Mouse (Mus musculus) layer of hippocampus, postnatal 36 days (tissue): ENCODE data around the gene Pirb. TPM values are rescaled to one million over a fixed set of nuclear protein-coding genes. Genes with fewer than 3 reads are reported as not detected.

Experiments
- DNase-seq, 2 experiments: peaks; one replicate each; pipeline ENCODE4 v3.0.0; 2022
- total RNA-seq, 2 experiments: library from RNA; stranded (reverse); gene quantifications; 2 replicates each; pipeline ENCODE4 v1.2.3; 2021

The Pirb gene
- total RNA-seq, 2 experiments from 2014 or later: 0.12 to 0.15 TPM

- no peak for DNase-seq
Observed at GRCm38 (mm10) chr7:3692382-3692986, 27.7 kb downstream of the Pirb start, which contains the start of gene Tsen34. TSS of gene Tsen34 (plus strand) at chr7:3692863.

DNA sequence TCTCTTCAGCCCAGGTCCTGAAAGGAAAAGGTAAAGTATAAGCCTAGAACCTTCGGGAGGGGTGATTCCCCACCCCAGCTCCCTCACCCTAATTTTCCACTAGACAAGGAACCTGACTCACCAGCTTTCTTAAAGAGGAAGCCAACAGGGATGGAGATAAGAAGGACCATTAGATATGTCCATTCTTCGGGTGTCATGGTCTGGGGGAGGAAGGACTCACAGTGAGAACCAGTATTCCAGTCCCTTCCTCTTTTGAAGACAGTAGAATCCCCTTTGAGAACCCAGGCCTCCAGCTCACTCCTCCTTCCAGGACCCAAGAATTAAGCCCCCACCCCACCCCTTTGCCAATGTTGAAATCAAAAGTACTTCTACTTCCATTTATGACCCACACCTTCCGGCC, 28.3 kb downstream of the Pirb start:
- no peak for DNase-seq

DNA sequence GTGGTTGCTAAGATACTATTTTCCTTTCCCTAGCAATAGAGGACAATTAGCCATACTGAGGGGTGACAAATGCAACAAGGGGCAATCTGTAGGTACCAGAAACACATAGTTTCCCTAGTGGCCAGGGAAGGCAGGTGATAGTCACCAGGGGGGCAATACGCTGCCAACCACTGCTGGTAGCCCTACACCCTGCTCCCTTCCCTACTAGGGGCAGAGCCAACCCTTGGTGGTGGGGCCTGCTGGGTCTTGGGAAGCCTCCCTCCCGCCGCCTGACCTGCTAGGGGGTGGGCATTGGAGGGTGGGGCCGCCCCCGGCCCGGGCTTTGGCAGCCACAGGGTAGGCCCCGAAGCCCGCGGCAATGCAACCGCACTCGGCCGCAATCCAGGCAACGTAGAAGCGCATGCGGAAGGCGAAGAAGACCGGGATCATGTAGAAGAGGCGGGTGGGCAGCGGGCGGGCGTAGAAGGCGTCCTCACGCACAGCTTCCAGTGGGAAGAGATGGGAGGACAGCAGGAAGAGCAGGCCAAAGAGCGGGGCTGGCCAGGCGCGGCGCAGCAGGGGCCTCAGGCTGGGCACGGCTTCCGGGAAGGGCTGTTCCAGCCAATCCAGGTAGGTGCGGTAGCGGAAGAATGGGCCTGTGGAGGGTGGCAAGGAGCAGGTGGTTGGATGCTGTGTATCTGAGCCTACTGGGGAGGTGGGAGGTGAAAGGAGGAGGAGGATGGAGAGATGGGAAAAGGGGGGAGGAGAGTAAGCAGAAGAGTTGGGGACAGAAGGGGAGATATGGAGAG, 34.6 kb downstream of the Pirb start:
- no peak for DNase-seq

DNA sequence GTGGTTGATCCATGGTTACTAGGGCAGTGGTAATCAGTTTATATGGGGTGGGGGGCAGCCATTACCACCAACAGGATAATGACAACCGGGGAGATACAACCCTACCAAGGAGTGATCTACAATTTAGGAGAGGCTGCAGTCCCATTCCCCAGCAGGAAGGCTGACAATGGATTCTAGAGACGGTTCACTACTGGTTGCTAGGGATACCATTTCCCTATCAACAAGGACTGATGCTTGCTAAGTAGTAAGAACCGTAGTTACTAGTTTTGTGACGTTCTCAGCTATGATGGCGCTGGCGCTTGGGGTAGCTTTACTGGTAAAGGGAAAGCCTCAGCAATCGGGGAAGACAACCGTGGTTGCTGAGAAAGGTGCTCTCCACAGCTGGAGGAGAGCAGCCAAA, 35.5 kb downstream of the Pirb start:
- no peak for DNase-seq

GRCm38 (mm10) chr7:3683908-3684550, 36.2 kb downstream of the Pirb start:
- DNase-seq: no peak

- no peak for DNase-seq
Observed at GRCm38 (mm10) chr7:3677342-3677741, 42.8 kb downstream of the Pirb start, which contains the start of gene Tmc4. TSS of gene Tmc4 (minus strand) at chr7:3677553.

DNA sequence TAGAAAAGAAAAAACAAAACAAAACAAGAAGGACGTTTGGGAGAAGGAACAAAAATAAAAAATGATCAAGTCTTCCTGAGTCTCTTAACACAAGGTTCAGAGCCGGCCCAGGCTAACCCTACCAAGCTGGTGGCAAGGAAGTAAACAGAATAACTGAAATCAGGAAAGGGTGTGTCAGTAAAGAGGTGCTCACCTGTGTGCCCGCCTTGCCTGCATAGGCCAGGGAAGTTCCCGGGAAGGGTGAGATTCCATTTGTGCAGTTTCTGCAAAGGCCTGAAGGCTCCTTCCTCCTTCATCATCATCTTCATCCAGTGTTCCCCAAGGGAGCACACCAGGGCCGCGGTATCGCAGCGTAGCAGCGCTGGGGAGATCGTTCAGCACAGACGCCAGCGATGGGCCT, 43.8 kb downstream of the Pirb start:
- no peak for DNase-seq

DNA sequence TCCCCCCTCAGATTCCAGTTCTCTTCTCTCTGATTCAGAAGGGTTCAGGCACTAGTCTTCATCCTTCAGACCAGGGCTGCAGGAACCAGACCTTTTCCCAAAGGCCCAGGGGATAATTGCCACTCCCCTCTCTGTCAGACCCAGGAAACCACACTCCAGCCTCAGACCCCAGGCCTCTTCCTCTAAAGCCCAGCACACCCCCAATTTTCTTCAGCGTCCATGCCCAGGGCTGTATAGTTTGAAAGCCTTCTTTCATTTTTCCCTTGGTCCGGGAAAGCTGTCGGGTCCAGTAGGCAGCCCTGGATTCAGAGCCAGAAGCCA, 45.0 kb downstream of the Pirb start:
- DNase-seq: no peak

DNA sequence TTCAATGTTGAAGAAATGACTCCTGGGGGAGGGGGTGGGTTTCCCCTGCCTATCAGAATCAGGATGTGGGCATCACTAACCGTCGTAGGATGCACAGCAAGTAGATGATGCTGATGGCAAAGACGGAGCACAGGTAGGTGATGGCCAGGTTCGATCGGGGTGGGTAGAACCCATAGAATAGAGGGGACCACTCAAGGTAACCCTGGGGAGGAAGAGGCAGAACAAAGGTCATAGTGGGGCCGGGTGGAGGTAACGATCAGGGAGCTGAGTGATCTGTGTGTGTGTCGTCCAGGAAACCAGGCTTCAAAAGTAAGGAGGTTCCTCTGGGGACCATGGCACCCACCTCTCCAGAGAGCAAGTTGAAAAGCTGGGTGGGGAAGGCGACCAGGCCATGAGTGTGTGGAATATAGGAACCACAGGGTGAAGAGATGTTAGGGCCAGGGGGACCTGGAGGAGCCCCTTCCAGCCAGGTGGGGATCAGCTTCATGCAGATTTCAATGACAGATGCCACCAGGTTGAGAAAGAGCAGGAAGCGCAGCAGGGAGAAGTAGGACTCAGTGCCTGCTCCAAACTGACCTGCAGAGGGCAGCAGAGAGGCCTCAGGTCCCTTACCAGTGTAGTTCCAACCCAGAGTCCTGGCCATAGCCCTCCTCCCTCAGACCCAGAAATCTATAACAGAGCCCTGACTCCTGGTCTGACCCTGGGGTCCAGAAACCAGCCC, 45.5 kb downstream of the Pirb start:
- DNase-seq: peak; percentile 75

- DNase-seq: no peak
Observed at GRCm38 (mm10) chr7:3666921-3667391, 53.2 kb downstream of the Pirb start.

GRCm38 (mm10) chr7:3665215-3666114, 54.7 kb downstream of the Pirb start, which contains the start of gene Leng1:
TSS of gene Leng1 (minus strand) at chr7:3665840.
- DNase-seq: peak; percentile 96 to 97

GRCm38 (mm10) chr7:3664524-3665214, 55.5 kb downstream of the Pirb start:
- DNase-seq: no peak

Other genes starting within 250 kb of the Pirb start
- gene Tarm1, start 217.8 kb downstream of the Pirb start, total RNA-seq: not detected
- gene Oscar, start 104.2 kb downstream of the Pirb start, total RNA-seq: 1 to 10 TPM in 1 of 2 experiments, under 1 TPM in 1; 0.80 to 1.4 TPM
- 100 to 1,000 TPM; 577 to 589 TPM for gene Ndufa3, start 103.0 kb downstream of the Pirb start, total RNA-seq
- gene Tfpt, start 90.5 kb downstream of the Pirb start, total RNA-seq: 10 to 100 TPM; 32.0 to 49.6 TPM
- gene Prpf31, start 90.4 kb downstream of the Pirb start, total RNA-seq: 10 to 100 TPM; 52.9 to 56.3 TPM
- 10 to 100 TPM; 62.1 to 74.5 TPM for gene Cnot3, start 75.1 kb downstream of the Pirb start, total RNA-seq
- gene Leng1, start 54.6 kb downstream of the Pirb start, total RNA-seq: 1 to 10 TPM; 5.2 to 6.2 TPM
- gene Tmc4, start 42.8 kb downstream of the Pirb start, total RNA-seq: 10 to 100 TPM in 1 of 2 experiments, 1 to 10 TPM in 1; 7.5 to 11.6 TPM
- gene Tsen34, start 27.5 kb downstream of the Pirb start, total RNA-seq: 10 to 100 TPM; 79.0 to 83.4 TPM
- gene Mboat7, start 26.9 kb downstream of the Pirb start, total RNA-seq: 100 to 1,000 TPM; 154 to 158 TPM
- 100 to 1,000 TPM; 396 to 403 TPM for gene Rps9, start 16.4 kb downstream of the Pirb start, total RNA-seq
- not detected for gene Gm15448, start 105.3 kb upstream of the Pirb start, total RNA-seq
- gene Pira2, start 124.7 kb upstream of the Pirb start, total RNA-seq: not detected
- not detected for gene Gm14548, start 177.7 kb upstream of the Pirb start, total RNA-seq
- not detected for gene Lilra6, start 195.1 kb upstream of the Pirb start, total RNA-seq